Mouse (Mus musculus) heart, postnatal 0 days (tissue): Measurements from ENCODE around the gene Sema3c. TPM values are rescaled to one million over a fixed set of nuclear protein-coding genes. Genes with fewer than 3 reads are reported as not detected.

Experiments used
- ATAC-seq: fragments of 200-750 bp; cut with Nextera tagmentation; 2 replicates; pipeline ENCODE4 v1.8.0; 2017; ENCODE audit warnings: low read depth, moderate number of reproducible peaks, moderate library complexity; ENCODE audit not compliant: insufficient read depth
- DNase-seq: peaks from one replicate; pipeline ENCODE4 v3.0.0-alpha.2; 2016; ENCODE audit warnings: low spot score
- H3K27ac ChIP-seq: fragments of 300-500 bp; sonication (generic); 2 replicates; pipeline ENCODE4 v1.5.1; 2014; ENCODE audit warnings: low read depth, mild to moderate bottlenecking
- H3K27me3 ChIP-seq: fragments of 300-500 bp; sonication (generic); 2 replicates; pipeline ENCODE4 v1.6.1; 2014; ENCODE audit warnings: low read length, mixed read lengths; ENCODE audit not compliant: control insufficient read depth, insufficient read depth
- H3K36me3 ChIP-seq: fragments of 300-500 bp; sonication (generic); replicated peaks from 2 replicates; pipeline ENCODE4 v1.6.1; 2014; ENCODE audit warnings: low read length, mixed read lengths; ENCODE audit not compliant: control insufficient read depth, insufficient read depth
- H3K4me1 ChIP-seq: fragments of 300-500 bp; sonication (generic); 2 replicates; pipeline ENCODE4 v1.6.1; 2014; ENCODE audit warnings: antibody characterized with exemption; ENCODE audit not compliant: control insufficient read depth, insufficient read depth
- H3K4me2 ChIP-seq: fragments of 300-500 bp; sonication (generic); 2 replicates; pipeline ENCODE4 v1.6.1; 2014; ENCODE audit warnings: low read depth, mild to moderate bottlenecking, low read length, moderate library complexity
- H3K4me3 ChIP-seq: fragments of 300-500 bp; sonication (generic); 2 replicates; pipeline ENCODE4 v1.5.1; 2014; ENCODE audit warnings: low read depth, low read length
- H3K9ac ChIP-seq: fragments of 300-500 bp; sonication (generic); replicated peaks from 2 replicates; pipeline ENCODE4 v1.6.1; 2014; ENCODE audit warnings: low read depth, low read length, mixed read lengths
- H3K9me3 ChIP-seq: fragments of 300-500 bp; sonication (generic); replicated peaks from 2 replicates; pipeline ENCODE4 v1.6.1; 2016; ENCODE audit warnings: low read length; ENCODE audit not compliant: control insufficient read depth
- CTCF ChIP-seq: IDR thresholded peaks from 2 replicates; pipeline ENCODE4 v1.5.1; 2016; ENCODE audit warnings: antibody characterized with exemption, control low read depth, low read depth
- EP300 ChIP-seq: IDR thresholded peaks from 2 replicates; pipeline ENCODE4 v1.6.1; 2016; ENCODE audit warnings: antibody characterized with exemption, low read depth
- WGBS: fragments of 180-500 bp; shearing (Covaris S2); extraction: QIAGEN DNeasy Blood & Tissue Kit; methylation state at CpG from one replicate; pipeline ENCODE4 v1.1.7; 2014; 5-methylcytosine and 5-hydroxymethylcytosine counted together
- polyA plus RNA-seq: library from polyadenylated mRNA; unstranded; fragments of >200 nt; fragmentation: Nextera tagmentation; extraction: Ambion mirVana; gene quantifications from 2 replicates; pipeline ENCODE4 v1.2.1, GENCODE M21; 2015
- total RNA-seq: library from RNA; depleted of rRNA; stranded (reverse); fragments of >200 nt; gene quantifications from 2 replicates; pipeline ENCODE4 v1.2.3, GENCODE M21; 2014; ENCODE audit warnings: low replicate concordance; rRNA removed

Gene Sema3c
- total and polyA plus RNA-seq, 2 experiments from 2014 or later = 4.8 to 31.3 TPM

GRCm38 (mm10) chr5:17748293-17748692 is 174.2 kb downstream of the Sema3c start:
- no peak for ATAC-seq

GRCm38 (mm10) chr5:17753471-17754005 is 179.5 kb downstream of the Sema3c start:
- no peaks in the 10 kb centered on the region for H3K27me3 ChIP-seq
- 79% methylated on average over 7 of the region's 7 CpGs for WGBS
- H3K27ac ChIP-seq = no peak overlapping the region
- H3K36me3 ChIP-seq = no peaks in the 10 kb centered on the region
- no peaks in the 10 kb centered on the region for H3K4me1 ChIP-seq
- H3K9me3 ChIP-seq = no peaks in the 10 kb centered on the region
- no peak overlapping the region for H3K9ac ChIP-seq
- no peak for DNase-seq
- ATAC-seq = no peak
- H3K4me3 ChIP-seq = no peak overlapping the region
- H3K4me2 ChIP-seq = no peak overlapping the region
- TF ChIP-seq CTCF = no peak
- no peak for TF ChIP-seq EP300

More at GRCm38 (mm10) chr5:17748293-17748692, 174.2 kb downstream of the Sema3c start:
- TF ChIP-seq EP300 = no peak
- TF ChIP-seq CTCF = no peak
- Histone ChIP-seq H3K27ac (no peak overlapping the region), H3K4me3 (no peak overlapping the region), H3K9me3 (no peaks in the 10 kb centered on the region), H3K4me2 (no peak overlapping the region), H3K36me3 (no peaks in the 10 kb centered on the region), H3K4me1 (no peaks in the 10 kb centered on the region), H3K27me3 (no peaks in the 10 kb centered on the region), H3K9ac (no peak overlapping the region)
- DNase-seq = no peak
- WGBS = 62% methylated on average over 3 of the region's 3 CpGs

- no peak overlapping the region for H3K4me2 ChIP-seq
- H3K27ac ChIP-seq = no peak overlapping the region
- H3K27me3 ChIP-seq = no peaks in the 10 kb centered on the region
- H3K9ac ChIP-seq = no peak overlapping the region
- no peaks in the 10 kb centered on the region for H3K36me3 ChIP-seq
- H3K4me1 ChIP-seq = no peaks in the 10 kb centered on the region
- ATAC-seq (no peak), DNase-seq (peak; percentile 64)
- TF ChIP-seq EP300 = no peak
- TF ChIP-seq CTCF = peak; percentile 70
- H3K9me3 ChIP-seq = no peaks in the 10 kb centered on the region
- 59% methylated on average over 4 of the region's 4 CpGs for WGBS
- H3K4me3 ChIP-seq = no peak overlapping the region
These were observed 192.1 kb downstream of the Sema3c start for GRCm38 (mm10) chr5:17766006-17766677.

- H3K27ac ChIP-seq = no peak overlapping the region
- TF ChIP-seq CTCF (no peak), EP300 (no peak)
- WGBS = 64% methylated on average over 2 of the region's 2 CpGs
- no peaks in the 10 kb centered on the region for H3K9me3 ChIP-seq
- H3K27me3 ChIP-seq = no peaks in the 10 kb centered on the region
- no peak overlapping the region for H3K4me3 ChIP-seq
- no peak overlapping the region for H3K4me2 ChIP-seq
- H3K4me1 ChIP-seq = no peaks in the 10 kb centered on the region
- H3K9ac ChIP-seq = no peak overlapping the region
- no peaks in the 10 kb centered on the region for H3K36me3 ChIP-seq
- ATAC-seq (no peak), DNase-seq (no peak)
These were observed 196.2 kb downstream of the Sema3c start for GRCm38 (mm10) chr5:17770328-17770727.

- ATAC-seq (peak; percentile 63), DNase-seq (peak; percentile 93)
- peaks cover 18% of the 10 kb centered on the region for H3K36me3 ChIP-seq
- TF ChIP-seq CTCF = no peak
- TF ChIP-seq EP300 = no peak
- H3K27ac ChIP-seq = no peak overlapping the region
- H3K4me2 ChIP-seq = no peak overlapping the region
- H3K9me3 ChIP-seq = no peaks in the 10 kb centered on the region
- H3K4me1 ChIP-seq = no peaks in the 10 kb centered on the region
- no peak overlapping the region for H3K9ac ChIP-seq
- 90% methylated on average over 6 of the region's 6 CpGs for WGBS
- no peaks in the 10 kb centered on the region for H3K27me3 ChIP-seq
- H3K4me3 ChIP-seq = no peak overlapping the region
These were observed 202.5 kb downstream of the Sema3c start for GRCm38 (mm10) chr5:17776571-17776970.

Other genes starting within 250 kb of the Sema3c start
- gene Speer4f2, start 201.1 kb upstream of the Sema3c start, total RNA-seq = not detected in 2 replicates
- not detected in 2 replicates for gene Speer4f2, start 201.1 kb upstream of the Sema3c start, polyA plus RNA-seq
- not detected in 2 replicates for gene Speer4f1, start 98.2 kb upstream of the Sema3c start, total RNA-seq
- gene Speer4f1, start 98.2 kb upstream of the Sema3c start, polyA plus RNA-seq = not detected in 2 replicates